Mouse (Mus musculus) lung, embryonic 15.5 days (tissue): ENCODE data around the gene Cfap43. TPM values are rescaled to one million over a fixed set of nuclear protein-coding genes. Genes with fewer than 3 reads are reported as not detected.

Experiments
- ATAC-seq: fragments of 200-750 bp; cut with Nextera tagmentation; 2 replicates; pipeline ENCODE4 v1.8.0; 2017; ENCODE audit warnings: moderate number of reproducible peaks, borderline replicate concordance; ENCODE audit not compliant: low FRiP score, low TSS enrichment; ENCODE audit errors: extremely low read depth
- H3K27ac ChIP-seq: fragments of 300-500 bp; sonication (generic); 2 replicates; pipeline ENCODE4 v1.5.1; 2015; ENCODE audit warnings: moderate library complexity, mild to moderate bottlenecking, inconsistent platforms
- H3K27me3 ChIP-seq: fragments of 300-500 bp; sonication (generic); 2 replicates; pipeline ENCODE4 v1.6.1; 2015; ENCODE audit warnings: inconsistent platforms
- H3K36me3 ChIP-seq: fragments of 300-500 bp; sonication (generic); 2 replicates; pipeline ENCODE4 v1.6.1; 2015; ENCODE audit warnings: inconsistent platforms
- H3K4me1 ChIP-seq: fragments of 300-500 bp; sonication (generic); 2 replicates; pipeline ENCODE4 v1.6.1; 2015; ENCODE audit warnings: inconsistent platforms
- H3K4me2 ChIP-seq: fragments of 300-500 bp; sonication (generic); 2 replicates; pipeline ENCODE4 v1.6.1; 2015; ENCODE audit warnings: inconsistent platforms, mild to moderate bottlenecking, moderate library complexity
- H3K4me3 ChIP-seq: fragments of 300-500 bp; sonication (generic); 2 replicates; pipeline ENCODE4 v1.5.1; 2015; ENCODE audit warnings: mild to moderate bottlenecking, inconsistent platforms
- H3K9ac ChIP-seq: fragments of 300-500 bp; sonication (generic); 2 replicates; pipeline ENCODE4 v1.6.1; 2015; ENCODE audit warnings: inconsistent platforms
- H3K9me3 ChIP-seq: fragments of 300-500 bp; sonication (generic); 2 replicates; pipeline ENCODE4 v1.6.1; 2016; ENCODE audit warnings: inconsistent platforms
- WGBS: fragments of 180-500 bp; shearing (Covaris S2); methylation state at CpG from one replicate; pipeline ENCODE4 v1.1.7; 2015; 5-methylcytosine and 5-hydroxymethylcytosine counted together
- microRNA-seq: library from miRNA; unstranded; fragments of <30 nt; microRNA quantifications from one replicate; pipeline ENCODE4, GENCODE M21; 2016
- polyA plus RNA-seq: library from polyadenylated mRNA; unstranded; fragments of >200 nt; fragmentation: Nextera tagmentation; extraction: Ambion mirVana; gene quantifications from 2 replicates; pipeline ENCODE4 v1.2.1, GENCODE M21; 2015

Gene Cfap43
- polyA plus RNA-seq, 1 experiment from 2014 or later: 0.86 TPM

DNA sequence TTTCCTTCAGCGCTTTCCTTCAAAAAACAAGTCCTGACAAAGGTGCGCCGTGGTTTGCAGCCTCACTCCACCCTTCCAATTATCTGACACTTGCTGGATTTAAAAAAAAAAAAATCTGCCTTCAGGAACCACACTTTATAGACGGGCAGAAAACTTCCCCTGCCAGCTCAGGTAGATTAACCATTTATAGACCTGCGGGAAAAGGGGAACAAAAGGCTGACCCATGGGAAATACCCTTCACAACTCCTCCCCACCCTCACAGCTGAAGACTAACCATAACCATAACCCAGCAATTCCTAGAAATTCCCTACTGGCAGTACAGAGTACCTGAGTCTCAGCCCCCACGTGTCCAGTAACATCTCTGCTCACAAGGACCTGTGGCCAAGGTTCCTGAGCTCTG is 227.1 kb downstream of the Cfap43 start, which contains the start of gene Col17a1:
Gene Col17a1 (minus strand): TSS at position 101 of the 400 bp plus-strand sequence.
- no peaks in the 10 kb centered on the region for H3K36me3 ChIP-seq
- no peak within 1 kb of the TSS for H3K27ac ChIP-seq
- WGBS: 66% methylated on average over 6 of the region's 6 CpGs

DNA sequence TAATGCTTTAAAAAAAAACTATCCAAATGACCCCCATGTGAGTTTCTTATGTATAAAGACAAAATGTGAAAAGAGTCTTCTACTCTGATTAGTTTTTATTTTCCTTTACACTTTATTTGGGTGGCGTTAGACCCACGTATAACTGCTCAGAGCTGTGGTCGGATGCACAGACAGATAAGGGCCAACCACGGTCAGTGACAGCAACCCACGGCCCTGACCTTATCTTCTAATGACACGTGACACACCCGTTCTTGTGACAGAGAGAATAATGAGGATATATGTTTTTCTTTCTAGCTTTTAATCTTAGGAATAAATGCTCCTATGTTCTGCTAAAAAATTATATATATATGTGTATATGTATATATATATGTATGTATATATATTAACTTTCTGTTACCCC is 229.5 kb downstream of the Cfap43 start:
- ATAC-seq: no peak

More for the DNA sequence above, 227.1 kb downstream of the Cfap43 start, which contains the start of gene Col17a1:
- ATAC-seq: no peak
- Histone ChIP-seq H3K9me3 (no peaks in the 10 kb centered on the region), H3K4me3 (no peak within 1 kb of the TSS), H3K27me3 (no peaks in the 10 kb centered on the region), H3K4me1 (no peaks in the 10 kb centered on the region), H3K4me2 (no peak within 1 kb of the TSS), H3K9ac (no peak within 1 kb of the TSS)

More for the DNA sequence above, 229.5 kb downstream of the Cfap43 start:
- Histone ChIP-seq H3K27ac (no peak overlapping the region), H3K9ac (no peak overlapping the region), H3K4me2 (no peak overlapping the region), H3K4me3 (no peak overlapping the region), H3K9me3 (no peaks in the 10 kb centered on the region), H3K27me3 (no peaks in the 10 kb centered on the region), H3K36me3 (no peaks in the 10 kb centered on the region), H3K4me1 (no peaks in the 10 kb centered on the region)
- 57% methylated on average over 7 of the region's 7 CpGs for WGBS

Small RNA genes within 50 kb of the gene (microRNA-seq; reads per million reads assigned to microRNA genes)
- gene Gm22240 (not detected), gene Mir8090 (not detected)

Other genes starting within 250 kb of the Cfap43 start
- gene Col17a1, start 227.2 kb downstream of the Cfap43 start, polyA plus RNA-seq: 2.2 and 2.4 TPM in 2 replicates
- gene Sfr1, start 187.6 kb downstream of the Cfap43 start, polyA plus RNA-seq: 230 and 232 TPM in 2 replicates
- 88.0 and 96.7 TPM in 2 replicates for gene Gsto1, start 64.3 kb downstream of the Cfap43 start, polyA plus RNA-seq
- gene Gsto2, start 53.8 kb downstream of the Cfap43 start, polyA plus RNA-seq: 0.84 and 1.1 TPM in 2 replicates
- gene Itprip, start within 50 bp of the Cfap43 start, polyA plus RNA-seq: 17.0 and 18.0 TPM in 2 replicates
- gene Cfap58, start 18.4 kb upstream of the Cfap43 start, polyA plus RNA-seq: 0.11 and 0.32 TPM in 2 replicates